Mouse (Mus musculus): Measurements from ENCODE around the gene Nbeal2.

Nbeal2 gene

GRCm38 (mm10) chr9:110653655-110654461, at the start of gene Nbeal2:
Gene Nbeal2, minus strand, starts transcription at chr9:110654161.
- POLR2A ChIA-PET = interaction anchor here in 3 of 4 experiments (0.5 to 5.8 kb wide), 57 partner anchors 8 to 349 kb away, joined by 3 to 45 read pairs (median 4); partner anchors contain the start of genes Nradd (in 2 of the 3), Als2cl (in 1 of the 3), Kif9 (in 1 of the 3) and Klhl18 (in 1 of the 3)
- CTCF ChIA-PET = interaction anchor here in 3 of 4 experiments (0.5 to 3.7 kb wide), 19 partner anchors 16 to 321 kb away, joined by 3 to 18 read pairs (median 4); partner anchors contain the start of genes Nradd (in 1 of the 3) and Scap (in 1 of the 3)

- ChIA-PET POLR2A (interaction anchor here in 1 of 4 experiments (0.6 to 1.1 kb wide), 2 partner anchors 104 to 173 kb away, joined by 4 read pairs; no protein-coding TSS in a partner anchor), CTCF (interaction anchor here in 1 of 4 experiments (0.6 kb wide), 1 partner anchor 58 kb away, joined by 4 read pairs; no protein-coding TSS in a partner anchor)
Measured at GRCm38 (mm10) chr9:110702848-110703247, 48.9 kb upstream of the Nbeal2 start.

- ChIA-PET CTCF (interaction anchor here in 3 of 4 experiments (0.5 to 1.8 kb wide), 3 partner anchors 14 to 30 kb away, joined by 3 to 6 read pairs (median 4); no protein-coding TSS in a partner anchor), POLR2A (interaction anchor here in 2 of 4 experiments (0.6 to 1.1 kb wide), 3 partner anchors 14 to 30 kb away, joined by 3 to 4 read pairs (median 3); no protein-coding TSS in a partner anchor)
Measured at GRCm38 (mm10) chr9:110701114-110702032, 47.4 kb upstream of the Nbeal2 start.

GRCm38 (mm10) chr9:110699574-110699973, 45.6 kb upstream of the Nbeal2 start:
- ChIA-PET POLR2A (interaction anchor here in 1 of 4 experiments (0.6 to 1.0 kb wide), 2 partner anchors 45 to 137 kb away, joined by 4 read pairs; no protein-coding TSS in a partner anchor), CTCF (interaction anchor here in 3 of 4 experiments (0.9 to 1.4 kb wide), 2 partner anchors 10 kb away, joined by 3 to 4 read pairs (median 4); no protein-coding TSS in a partner anchor)

- CTCF ChIA-PET = interaction anchor here in 1 of 4 experiments (2.1 kb wide), 1 partner anchor 10 kb away, joined by 11 read pairs; no protein-coding TSS in a partner anchor
Measured at GRCm38 (mm10) chr9:110697465-110697864, 43.5 kb upstream of the Nbeal2 start.

GRCm38 (mm10) chr9:110696427-110696826, 42.5 kb upstream of the Nbeal2 start:
- ChIA-PET POLR2A (interaction anchor here in 2 of 4 experiments (1.1 to 1.5 kb wide), 4 partner anchors 12 to 40 kb away, joined by 3 to 4 read pairs (median 4); partner anchors contain the start of gene Ccdc12 (in 1 of the 2)), CTCF (interaction anchor here in 3 of 4 experiments (0.6 to 2.1 kb wide), 5 partner anchors 9 to 61 kb away, joined by 3 to 11 read pairs (median 3); no protein-coding TSS in a partner anchor)

More at GRCm38 (mm10) chr9:110697465-110697864, 43.5 kb upstream of the Nbeal2 start:
- POLR2A ChIA-PET = interaction anchor here in 2 of 4 experiments (0.6 to 1.1 kb wide), 2 partner anchors 10 to 18 kb away, joined by 3 to 4 read pairs; no protein-coding TSS in a partner anchor

DNA sequence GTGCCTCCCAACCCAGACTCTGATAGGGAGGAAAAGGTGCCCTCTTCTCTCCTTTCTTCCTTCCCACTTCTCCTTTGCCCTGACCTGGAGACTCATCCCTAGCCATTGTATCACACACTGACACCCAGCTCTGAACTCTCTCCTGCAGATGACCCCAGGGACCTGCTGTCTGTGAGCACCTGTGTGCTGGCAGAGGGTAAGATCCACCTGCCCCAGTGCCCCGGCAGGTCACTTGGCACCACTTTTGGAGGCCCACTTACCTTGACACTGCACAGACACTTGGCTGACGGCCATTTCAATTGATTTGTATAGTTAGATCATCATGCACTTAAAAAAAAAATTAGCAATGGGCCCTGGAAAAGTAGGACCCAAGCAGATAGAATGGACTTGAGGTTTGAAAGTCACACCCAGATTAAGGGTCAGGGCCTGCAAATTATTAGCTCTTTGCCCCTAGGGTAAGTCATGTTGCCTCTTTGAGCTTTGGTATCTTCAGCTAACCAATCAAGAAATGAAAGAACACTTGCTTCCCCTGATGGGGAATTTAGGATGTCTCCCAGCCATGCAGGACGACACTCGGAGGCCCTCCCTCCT, 41.3 kb upstream of the Nbeal2 start:
- POLR2A ChIA-PET = interaction anchor here in 2 of 4 experiments (0.6 to 1.5 kb wide), 5 partner anchors 11 to 289 kb away, joined by 3 to 4 read pairs (median 3); partner anchors contain the start of gene Ccdc12 (in 1 of the 2)
- CTCF ChIA-PET = interaction anchor here in 3 of 4 experiments (0.6 to 2.1 kb wide), 8 partner anchors 8 to 166 kb away, joined by 3 to 11 read pairs (median 4); no protein-coding TSS in a partner anchor

- ChIA-PET CTCF (no interaction called here), POLR2A (interaction anchor here in 1 of 4 experiments (1.7 to 2.3 kb wide), 2 partner anchors 9 to 51 kb away, joined by 3 to 8 read pairs; no protein-coding TSS in a partner anchor)
Measured at GRCm38 (mm10) chr9:110689261-110689779, 35.4 kb upstream of the Nbeal2 start.

DNA sequence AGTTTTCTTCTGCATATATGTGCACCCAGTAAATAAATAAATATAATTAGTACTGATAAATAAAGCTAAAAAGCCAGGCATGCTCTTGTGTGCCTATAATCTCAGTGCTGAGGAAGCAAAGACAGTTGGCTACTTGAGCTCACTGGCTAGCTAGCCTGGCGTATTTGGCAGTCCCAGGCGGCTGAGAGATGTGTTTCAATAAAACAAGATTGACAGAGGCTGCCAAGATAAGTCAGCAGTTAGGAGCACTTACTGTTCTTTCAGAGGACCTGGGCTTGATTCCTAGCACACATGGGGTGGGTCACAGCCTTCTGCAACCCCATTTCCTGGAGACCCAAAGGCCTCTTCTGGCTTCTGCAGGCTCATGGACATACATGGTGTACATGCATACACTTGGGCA, 33.9 kb upstream of the Nbeal2 start:
- ChIA-PET POLR2A (interaction anchor here in 3 of 4 experiments (0.5 to 1.4 kb wide), 6 partner anchors 10 to 190 kb away, joined by 3 to 4 read pairs (median 4); no protein-coding TSS in a partner anchor), CTCF (interaction anchor here in 1 of 4 experiments (2.9 kb wide), 1 partner anchor 15 kb away, joined by 17 read pairs; no protein-coding TSS in a partner anchor)

GRCm38 (mm10) chr9:110687061-110687460, 33.1 kb upstream of the Nbeal2 start:
- POLR2A ChIA-PET = interaction anchor here in 2 of 4 experiments (0.5 to 1.4 kb wide), 7 partner anchors 9 to 279 kb away, joined by 3 to 5 read pairs (median 3); partner anchors contain the start of gene Ptpn23 (in 1 of the 2)
- CTCF ChIA-PET = interaction anchor here (0.6 to 2.9 kb wide), 10 partner anchors 9 to 134 kb away, joined by 3 to 17 read pairs (median 4); no protein-coding TSS in a partner anchor

GRCm38 (mm10) chr9:110686472-110686871, 32.5 kb upstream of the Nbeal2 start:
- POLR2A ChIA-PET = interaction anchor here in 2 of 4 experiments (1.0 to 2.2 kb wide), 5 partner anchors 11 to 278 kb away, joined by 3 to 5 read pairs (median 3); partner anchors contain the start of gene Ptpn23 (in 1 of the 2)
- CTCF ChIA-PET = interaction anchor here in 3 of 4 experiments (0.9 to 2.9 kb wide), 8 partner anchors 10 to 95 kb away, joined by 3 to 17 read pairs (median 6); no protein-coding TSS in a partner anchor

GRCm38 (mm10) chr9:110685591-110685990, 31.6 kb upstream of the Nbeal2 start:
- ChIA-PET CTCF (interaction anchor here in 2 of 4 experiments (0.5 to 2.9 kb wide), 6 partner anchors 10 to 411 kb away, joined by 4 to 17 read pairs (median 6); no protein-coding TSS in a partner anchor), POLR2A (interaction anchor here in 2 of 4 experiments (0.9 to 2.2 kb wide), 11 partner anchors 8 to 61 kb away, joined by 3 to 13 read pairs (median 4); no protein-coding TSS in a partner anchor)

GRCm38 (mm10) chr9:110685187-110685586, 31.2 kb upstream of the Nbeal2 start:
- POLR2A ChIA-PET = interaction anchor here in 2 of 4 experiments (0.9 to 2.2 kb wide), 14 partner anchors 8 to 60 kb away, joined by 3 to 13 read pairs (median 4); no protein-coding TSS in a partner anchor
- CTCF ChIA-PET = interaction anchor here in 2 of 4 experiments (0.7 to 2.9 kb wide), 8 partner anchors 11 to 237 kb away, joined by 3 to 17 read pairs (median 6); no protein-coding TSS in a partner anchor

GRCm38 (mm10) chr9:110684100-110684831, 30.3 kb upstream of the Nbeal2 start:
- ChIA-PET POLR2A (interaction anchor here in 2 of 4 experiments (0.7 to 2.2 kb wide), 15 partner anchors 8 to 113 kb away, joined by 3 to 13 read pairs (median 4); partner anchors contain the start of genes Nbeal2 (in 2 of the 2) and Prss42 (in 1 of the 2)), CTCF (interaction anchor here in 2 of 4 experiments (0.7 to 2.8 kb wide), 7 partner anchors 12 to 97 kb away, joined by 3 to 10 read pairs (median 3); no protein-coding TSS in a partner anchor)

- ChIA-PET POLR2A (interaction anchor here in 2 of 4 experiments (0.7 to 2.1 kb wide), 8 partner anchors 12 to 114 kb away, joined by 3 to 13 read pairs (median 4); partner anchors contain the start of genes Nbeal2 (in 1 of the 2) and Prss42 (in 1 of the 2)), CTCF (interaction anchor here in 2 of 4 experiments (1.2 to 2.8 kb wide), 5 partner anchors 11 to 52 kb away, joined by 3 to 10 read pairs (median 5); no protein-coding TSS in a partner anchor)
Measured at GRCm38 (mm10) chr9:110683574-110684099, 29.7 kb upstream of the Nbeal2 start.

Data from embryonic stem cell, embryonic (primary cell).